Mouse (Mus musculus) erythroblast, embryonic 14.5 days (primary cell): ENCODE results near the gene Gucy2d. TPM values are rescaled to one million over a fixed set of nuclear protein-coding genes. Genes with fewer than 3 reads are reported as not detected.

Experiments used
- H3K27me3 ChIP-seq: 2 replicates; pipeline ENCODE4 v1.6.1; 2012; ENCODE audit warnings: inconsistent platforms; ENCODE audit not compliant: control insufficient read depth
- H3K36me3 ChIP-seq: 2 replicates; pipeline ENCODE4 v1.6.1; 2012; ENCODE audit warnings: mild to moderate bottlenecking, inconsistent platforms; ENCODE audit not compliant: control insufficient read depth
- H3K4me1 ChIP-seq: 2 replicates; pipeline ENCODE4 v1.6.1; 2012; ENCODE audit warnings: inconsistent platforms; ENCODE audit not compliant: control insufficient read depth
- H3K4me3 ChIP-seq: replicated peaks from 2 replicates; pipeline ENCODE3; 2012; ENCODE audit warnings: moderate library complexity, mild to moderate bottlenecking, inconsistent platforms
- H3K9me3 ChIP-seq: 2 replicates; pipeline ENCODE4 v1.6.1; 2012; ENCODE audit warnings: low read length, inconsistent platforms, mixed read lengths; ENCODE audit not compliant: control insufficient read depth
- GATA1 ChIP-seq: IDR thresholded peaks from 2 replicates; pipeline ENCODE4 v1.6.1; 2012; ENCODE audit warnings: low read length, inconsistent platforms, mixed read lengths
- TAL1 ChIP-seq: IDR thresholded peaks from 3 replicates; pipeline ENCODE4 v1.6.1; 2012; ENCODE audit warnings: low read length, inconsistent platforms, mixed read lengths
- polyA plus RNA-seq: library from polyadenylated mRNA; stranded (reverse); fragments of >175 nt; gene quantifications from 2 replicates; pipeline ENCODE4 v1.2.3, GENCODE M21; 2012

Gene Gucy2d
- polyA plus RNA-seq, 1 experiment, result not detected

DNA sequence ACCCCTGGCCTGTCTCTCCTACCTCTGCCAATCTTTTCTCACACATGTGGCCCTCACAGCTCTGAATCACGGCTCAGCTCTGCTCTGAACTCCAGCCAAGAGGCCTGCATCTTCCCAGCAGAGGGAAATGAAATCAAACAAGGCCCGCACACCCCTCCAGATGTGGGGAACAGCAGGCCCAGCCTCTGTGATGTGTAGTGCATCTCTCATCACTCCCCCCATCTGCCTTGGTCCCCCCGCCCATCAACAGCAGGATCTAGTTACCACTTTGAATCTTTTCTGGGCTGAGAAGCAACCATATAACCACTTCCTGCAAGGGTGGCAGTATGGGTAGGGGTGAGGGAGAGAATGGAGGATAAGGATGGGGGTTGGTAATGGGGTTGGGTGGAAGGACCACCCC is 28.9 kb downstream of the Gucy2d start:
- Histone ChIP-seq H3K9me3 (no peaks in the 10 kb centered on the region), H3K27me3 (no peaks in the 10 kb centered on the region), H3K4me3 (no peak overlapping the region), H3K4me1 (no peaks in the 10 kb centered on the region), H3K36me3 (no peaks in the 10 kb centered on the region)
- TF ChIP-seq TAL1, result no peak
- TF ChIP-seq GATA1, result no peak

DNA sequence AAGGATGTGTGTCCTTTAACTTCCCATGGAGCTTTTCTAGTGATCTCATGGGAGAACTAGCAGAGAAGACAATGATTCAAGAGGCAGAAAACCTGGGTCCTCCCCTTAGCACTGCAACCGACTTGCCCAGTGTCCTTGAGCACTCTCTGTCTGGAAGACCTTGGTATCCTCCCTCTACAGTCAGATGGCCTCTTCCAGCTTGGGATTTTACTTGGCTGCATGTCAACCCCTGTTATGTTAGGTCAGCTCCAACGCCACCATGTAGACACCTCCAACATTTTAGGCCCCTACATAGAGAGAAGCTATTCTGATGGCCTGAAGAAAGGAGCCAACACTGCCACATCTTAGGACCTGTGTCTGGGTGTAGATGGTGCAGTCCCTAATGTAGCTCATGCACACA is 32.3 kb downstream of the Gucy2d start:
- no peak for TF ChIP-seq TAL1
- no peak for TF ChIP-seq GATA1
- Histone ChIP-seq H3K9me3 (no peaks in the 10 kb centered on the region), H3K4me1 (no peaks in the 10 kb centered on the region), H3K27me3 (no peaks in the 10 kb centered on the region), H3K4me3 (no peak overlapping the region), H3K36me3 (no peaks in the 10 kb centered on the region)

GRCm38 (mm10) chr7:98474558-98474957 is 34.3 kb downstream of the Gucy2d start:
- Histone ChIP-seq H3K36me3 (no peaks in the 10 kb centered on the region), H3K27me3 (no peaks in the 10 kb centered on the region), H3K4me1 (no peaks in the 10 kb centered on the region), H3K9me3 (no peaks in the 10 kb centered on the region), H3K4me3 (no peak overlapping the region)
- no peak for TF ChIP-seq GATA1
- TF ChIP-seq TAL1, result no peak

GRCm38 (mm10) chr7:98477153-98477552 is 36.9 kb downstream of the Gucy2d start:
- H3K27me3 ChIP-seq, result no peaks in the 10 kb centered on the region

GRCm38 (mm10) chr7:98480481-98480880 is 40.3 kb downstream of the Gucy2d start:
- H3K4me3 ChIP-seq, result no peak overlapping the region
- no peaks in the 10 kb centered on the region for H3K4me1 ChIP-seq
- no peak for TF ChIP-seq TAL1
- TF ChIP-seq GATA1, result no peak
- peaks cover 4% of the 10 kb centered on the region; the same call in 1 of the 2 replicates for H3K27me3 ChIP-seq
- H3K9me3 ChIP-seq, result no peaks in the 10 kb centered on the region
- no peaks in the 10 kb centered on the region for H3K36me3 ChIP-seq

More at GRCm38 (mm10) chr7:98477153-98477552, 36.9 kb downstream of the Gucy2d start:
- Histone ChIP-seq H3K4me3 (no peak overlapping the region), H3K4me1 (no peaks in the 10 kb centered on the region), H3K9me3 (no peaks in the 10 kb centered on the region), H3K36me3 (no peaks in the 10 kb centered on the region)
- TF ChIP-seq TAL1 (no peak), GATA1 (no peak)

GRCm38 (mm10) chr7:98481066-98481734 is 41.0 kb downstream of the Gucy2d start:
- Histone ChIP-seq H3K4me3 (no peak overlapping the region), H3K27me3 (peaks cover 4% of the 10 kb centered on the region; the same call in 1 of the 2 replicates), H3K4me1 (no peaks in the 10 kb centered on the region), H3K9me3 (no peaks in the 10 kb centered on the region), H3K36me3 (no peaks in the 10 kb centered on the region)
- TF ChIP-seq GATA1, result no peak
- no peak for TF ChIP-seq TAL1

DNA sequence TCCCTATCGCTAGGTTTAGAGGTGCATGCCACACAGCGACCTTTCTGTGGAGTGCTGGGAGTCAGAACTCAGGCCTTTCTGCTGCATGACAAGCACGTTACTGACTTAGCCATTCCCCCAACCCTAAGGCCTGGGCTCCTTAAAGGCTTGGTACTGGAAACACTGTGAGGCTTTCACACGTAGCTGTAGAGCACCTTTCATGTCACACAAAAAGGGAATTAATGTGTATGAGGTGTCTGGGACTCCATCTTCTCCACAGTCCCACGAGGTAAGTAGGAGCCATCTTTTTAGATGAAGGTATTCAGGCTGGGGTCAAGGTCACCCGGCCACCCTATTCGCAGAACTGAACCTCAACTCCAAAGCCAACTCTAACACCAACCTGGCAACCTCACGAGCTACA is 41.6 kb downstream of the Gucy2d start:
- Histone ChIP-seq H3K36me3 (no peaks in the 10 kb centered on the region), H3K27me3 (peaks cover 4% of the 10 kb centered on the region; the same call in 1 of the 2 replicates), H3K4me3 (no peak overlapping the region), H3K9me3 (no peaks in the 10 kb centered on the region), H3K4me1 (no peaks in the 10 kb centered on the region)
- TF ChIP-seq GATA1 (no peak), TAL1 (no peak)

- Histone ChIP-seq H3K27me3 (peaks cover 4% of the 10 kb centered on the region; the same call in 1 of the 2 replicates), H3K9me3 (no peaks in the 10 kb centered on the region), H3K4me3 (no peak overlapping the region), H3K4me1 (no peaks in the 10 kb centered on the region), H3K36me3 (no peaks in the 10 kb centered on the region)
- TF ChIP-seq TAL1 (no peak), GATA1 (no peak)
Measured at GRCm38 (mm10) chr7:98482551-98483267, 42.5 kb downstream of the Gucy2d start.

DNA sequence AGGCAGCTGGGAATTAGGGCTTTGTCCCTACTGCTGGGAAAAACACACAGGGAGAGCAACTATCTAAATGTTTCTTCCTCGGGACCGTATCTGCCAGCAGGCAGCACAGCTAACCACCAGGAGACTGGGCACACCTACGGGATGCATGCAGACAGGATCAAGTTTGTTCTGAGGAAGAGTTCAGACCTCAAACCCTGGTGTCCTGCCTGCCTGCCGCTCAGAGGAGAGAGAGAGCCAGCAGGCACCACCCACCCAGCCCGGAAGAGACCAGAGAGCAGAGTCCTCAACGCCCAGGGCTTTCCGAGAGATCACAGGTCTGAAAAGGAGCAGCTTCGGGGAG is 43.0 kb downstream of the Gucy2d start:
- Histone ChIP-seq H3K9me3 (no peaks in the 10 kb centered on the region), H3K4me1 (no peaks in the 10 kb centered on the region), H3K4me3 (no peak overlapping the region), H3K27me3 (peaks cover 5% of the 10 kb centered on the region), H3K36me3 (no peaks in the 10 kb centered on the region)
- TF ChIP-seq TAL1, result no peak
- TF ChIP-seq GATA1, result no peak
